Mouse (Mus musculus) lung, adult 2 months (tissue): Measurements from ENCODE around the gene Grhpr.

Source experiments
- CTCF ChIP-seq: fragments of 200-500 bp; IDR thresholded peaks from 2 replicates; pipeline ENCODE4 v1.5.1; 2011; ENCODE audit warnings: mild to moderate bottlenecking, low read length, control low read depth; ENCODE audit not compliant: insufficient read depth
- POLR2A ChIP-seq: fragments of 200-500 bp; IDR thresholded peaks from 2 replicates; pipeline ENCODE4 v1.6.1; 2011; ENCODE audit warnings: low read depth, mild to moderate bottlenecking, control low read depth, low read length, borderline replicate concordance; ENCODE audit errors: extremely low read depth

DNA sequence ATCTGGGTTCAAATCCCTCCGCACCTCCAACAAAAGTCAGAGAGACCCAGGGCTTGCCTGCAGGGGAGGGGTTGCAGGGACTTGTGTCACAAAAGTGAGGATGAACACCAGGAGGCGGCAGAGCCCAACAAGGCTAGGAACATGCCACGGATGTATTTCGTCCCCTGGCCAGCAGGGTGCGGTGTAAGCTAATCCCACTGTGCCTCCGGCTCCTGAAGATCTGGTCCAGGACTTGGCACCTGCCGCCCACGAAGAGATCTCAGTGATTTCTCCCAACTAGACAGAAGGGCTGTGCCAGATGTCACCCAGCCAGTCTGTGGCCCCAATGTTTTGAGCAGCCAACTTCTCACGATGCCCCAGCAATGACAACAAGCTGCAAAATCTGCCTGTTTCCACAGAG is 7.7 kb upstream of the Grhpr start:
- TF ChIP-seq CTCF (peak; percentile 100), POLR2A (no peak)
